Mouse (Mus musculus): Measurements from ENCODE around the gene Nop53.
"Not testable (repeated sequence)": the region's sequence is repeated elsewhere in the genome, so short reads cannot be mapped to it uniquely, and the experiment has no call there.

Gene Nop53

GRCm38 (mm10) chr7:15920645-15921190 is 25.2 kb downstream of the Nop53 start:
- no peak for DNase-seq (ENCODE audit: low spot score in 2 of 2)

- no peak for DNase-seq (ENCODE audit: low spot score in 2 of 2)
Measured at GRCm38 (mm10) chr7:15919947-15920346, 25.9 kb downstream of the Nop53 start.

GRCm38 (mm10) chr7:15918371-15918770 is 27.5 kb downstream of the Nop53 start:
- peak in 1 of 2 experiments; percentile 28 for DNase-seq (ENCODE audit: low spot score in 2 of 2)

- DNase-seq (ENCODE audit: low spot score in 2 of 2), result no peak
Measured at GRCm38 (mm10) chr7:15916996-15917395, 28.9 kb downstream of the Nop53 start.

- no peak for DNase-seq (ENCODE audit: low spot score in 2 of 2)
Measured at GRCm38 (mm10) chr7:15916134-15916723, 29.6 kb downstream of the Nop53 start.

GRCm38 (mm10) chr7:15915695-15916094 is 30.2 kb downstream of the Nop53 start:
- DNase-seq (ENCODE audit: low spot score in 2 of 2), result not testable (repeated sequence)

GRCm38 (mm10) chr7:15914751-15915150 is 31.1 kb downstream of the Nop53 start:
- no peak for DNase-seq (ENCODE audit: low spot score in 2 of 2)

- DNase-seq (ENCODE audit: low spot score in 2 of 2), result peak in 1 of 2 experiments; percentile 14
Measured at GRCm38 (mm10) chr7:15914252-15914651, 31.6 kb downstream of the Nop53 start.

- DNase-seq (ENCODE audit: low spot score in 2 of 2), result peak; percentile 47 to 54
Measured at GRCm38 (mm10) chr7:15912183-15912582, 33.7 kb downstream of the Nop53 start.

GRCm38 (mm10) chr7:15910521-15910920 is 35.4 kb downstream of the Nop53 start:
- DNase-seq (ENCODE audit: low spot score in 2 of 2), result no peak

- DNase-seq (ENCODE audit: low spot score in 2 of 2), result no peak
Measured at GRCm38 (mm10) chr7:15907971-15908590, 37.8 kb downstream of the Nop53 start.

GRCm38 (mm10) chr7:15906602-15907001 is 39.3 kb downstream of the Nop53 start:
- DNase-seq (ENCODE audit: low spot score in 2 of 2), result no peak

- DNase-seq (ENCODE audit: low spot score in 2 of 2), result no peak
Measured at GRCm38 (mm10) chr7:15905861-15906260, 40.0 kb downstream of the Nop53 start.

GRCm38 (mm10) chr7:15901366-15902048 is 44.4 kb downstream of the Nop53 start:
- DNase-seq (ENCODE audit: low spot score in 2 of 2), result no peak

- DNase-seq (ENCODE audit: low spot score in 2 of 2), result no peak
Measured at GRCm38 (mm10) chr7:15894251-15894650, 51.6 kb downstream of the Nop53 start.
